Mouse (Mus musculus) forebrain, embryonic 15.5 days (tissue): ENCODE measurements around the gene Rnf141. TPM values are rescaled to one million over a fixed set of nuclear protein-coding genes. Genes with fewer than 3 reads are reported as not detected.

Experiments
- ATAC-seq: fragments of 200-750 bp; cut with Nextera tagmentation; replicated peaks from 2 replicates; pipeline ENCODE4 v1.8.0; 2017; ENCODE audit warnings: mild to moderate bottlenecking, moderate TSS enrichment, moderate library complexity
- H3K27ac ChIP-seq: fragments of 300-500 bp; sonication (generic); replicated peaks from 2 replicates; pipeline ENCODE4 v1.5.1; 2015; ENCODE audit warnings: mild to moderate bottlenecking, inconsistent platforms
- H3K27me3 ChIP-seq: fragments of 300-500 bp; sonication (generic); 2 replicates; pipeline ENCODE4 v1.6.1; 2015; ENCODE audit warnings: inconsistent platforms
- H3K36me3 ChIP-seq: fragments of 300-500 bp; sonication (generic); 2 replicates; pipeline ENCODE4 v1.6.1; 2015; ENCODE audit warnings: mild to moderate bottlenecking, inconsistent platforms
- H3K4me1 ChIP-seq: fragments of 300-500 bp; sonication (generic); 2 replicates; pipeline ENCODE4 v1.6.1; 2015; ENCODE audit warnings: inconsistent platforms
- H3K4me2 ChIP-seq: fragments of 300-500 bp; sonication (generic); replicated peaks from 2 replicates; pipeline ENCODE4 v1.6.1; 2015; ENCODE audit warnings: mild to moderate bottlenecking, inconsistent platforms
- H3K4me3 ChIP-seq: fragments of 300-500 bp; sonication (generic); 2 replicates; pipeline ENCODE4 v1.5.1; 2015; ENCODE audit warnings: mild to moderate bottlenecking, inconsistent platforms
- H3K9ac ChIP-seq: fragments of 300-500 bp; sonication (generic); replicated peaks from 2 replicates; pipeline ENCODE4 v1.6.1; 2015; ENCODE audit warnings: mild to moderate bottlenecking, inconsistent platforms
- H3K9me3 ChIP-seq: fragments of 300-500 bp; sonication (generic); 2 replicates; pipeline ENCODE4 v1.6.1; 2016; ENCODE audit warnings: inconsistent platforms
- WGBS: fragments of 180-500 bp; shearing (Covaris S2); methylation state at CpG from one replicate; pipeline ENCODE4 v1.1.7; 2015; ENCODE audit warnings: mixed read lengths; 5-methylcytosine and 5-hydroxymethylcytosine counted together
- polyA plus RNA-seq: library from polyadenylated mRNA; unstranded; fragments of >200 nt; fragmentation: Nextera tagmentation; extraction: Ambion mirVana; gene quantifications from 2 replicates; pipeline ENCODE4 v1.2.1, GENCODE M21; 2015

Gene Rnf141
- polyA plus RNA-seq, 1 experiment from 2014 or later, result 41.1 TPM

- no peak overlapping the region for H3K27ac ChIP-seq
- 78% methylated on average over 3 of the region's 3 CpGs for WGBS
- H3K36me3 ChIP-seq, result no peaks in the 10 kb centered on the region
- H3K9me3 ChIP-seq, result no peaks in the 10 kb centered on the region
- no peak overlapping the region for H3K4me3 ChIP-seq
- no peak for ATAC-seq
- no peaks in the 10 kb centered on the region for H3K27me3 ChIP-seq
- H3K4me2 ChIP-seq, result no peak overlapping the region
- H3K4me1 ChIP-seq, result peaks cover 12% of the 10 kb centered on the region
- H3K9ac ChIP-seq, result no peak overlapping the region
Observed at GRCm38 (mm10) chr7:110785741-110786146, 58.5 kb downstream of the Rnf141 start.

GRCm38 (mm10) chr7:110784965-110785364, 59.3 kb downstream of the Rnf141 start:
- Histone ChIP-seq H3K4me1 (peaks cover 12% of the 10 kb centered on the region), H3K9me3 (no peaks in the 10 kb centered on the region), H3K9ac (no peak overlapping the region), H3K36me3 (no peaks in the 10 kb centered on the region), H3K4me3 (no peak overlapping the region), H3K27me3 (no peaks in the 10 kb centered on the region), H3K27ac (no peak overlapping the region), H3K4me2 (no peak overlapping the region)
- ATAC-seq, result no peak
- WGBS, result 80% methylated on average over 8 of the region's 8 CpGs

GRCm38 (mm10) chr7:110782845-110783478, 61.3 kb downstream of the Rnf141 start:
- no peaks in the 10 kb centered on the region for H3K36me3 ChIP-seq
- ATAC-seq, result no peak
- H3K4me2 ChIP-seq, result no peak overlapping the region
- no peak overlapping the region for H3K9ac ChIP-seq
- H3K9me3 ChIP-seq, result no peaks in the 10 kb centered on the region
- no peak overlapping the region for H3K4me3 ChIP-seq
- no peaks in the 10 kb centered on the region for H3K27me3 ChIP-seq
- 43% methylated on average over 10 of the region's 10 CpGs for WGBS
- peaks cover 20% of the 10 kb centered on the region for H3K4me1 ChIP-seq
- H3K27ac ChIP-seq, result no peak overlapping the region

- Histone ChIP-seq H3K27ac (no peak overlapping the region), H3K36me3 (no peaks in the 10 kb centered on the region), H3K4me2 (no peak overlapping the region), H3K27me3 (no peaks in the 10 kb centered on the region), H3K9me3 (no peaks in the 10 kb centered on the region), H3K4me3 (no peak overlapping the region), H3K4me1 (peaks cover 20% of the 10 kb centered on the region), H3K9ac (no peak overlapping the region)
- WGBS, result 72% methylated on average over 7 of the region's 7 CpGs
- no peak for ATAC-seq
Observed at GRCm38 (mm10) chr7:110782135-110782534, 62.1 kb downstream of the Rnf141 start.

GRCm38 (mm10) chr7:110781231-110781711, 63.0 kb downstream of the Rnf141 start:
- no peak overlapping the region for H3K4me3 ChIP-seq
- 0 out of 2 replicates have a peak overlapping the region, but pooled peaks have one; percentile 8 for H3K27ac ChIP-seq
- H3K27me3 ChIP-seq, result no peaks in the 10 kb centered on the region
- no peak overlapping the region for H3K9ac ChIP-seq
- WGBS, result 41% methylated on average over 2 of the region's 2 CpGs
- H3K9me3 ChIP-seq, result no peaks in the 10 kb centered on the region
- H3K36me3 ChIP-seq, result no peaks in the 10 kb centered on the region
- no peak overlapping the region for H3K4me2 ChIP-seq
- H3K4me1 ChIP-seq, result peaks cover 20% of the 10 kb centered on the region
- ATAC-seq, result no peak

GRCm38 (mm10) chr7:110780520-110780919, 63.7 kb downstream of the Rnf141 start:
- no peak for ATAC-seq
- WGBS, result 85% methylated on average over 4 of the region's 4 CpGs

GRCm38 (mm10) chr7:110779605-110780111, 64.6 kb downstream of the Rnf141 start:
- WGBS, result 46% methylated on average over 8 of the region's 8 CpGs
- Histone ChIP-seq H3K36me3 (no peaks in the 10 kb centered on the region), H3K4me2 (no peak overlapping the region), H3K4me3 (no peak overlapping the region), H3K9ac (no peak overlapping the region), H3K4me1 (peaks cover 20% of the 10 kb centered on the region), H3K27me3 (no peaks in the 10 kb centered on the region), H3K9me3 (no peaks in the 10 kb centered on the region), H3K27ac (peak overlapping the region; percentile 58)
- ATAC-seq, result peak; percentile 80

More at GRCm38 (mm10) chr7:110780520-110780919, 63.7 kb downstream of the Rnf141 start:
- Histone ChIP-seq H3K9me3 (no peaks in the 10 kb centered on the region), H3K27me3 (no peaks in the 10 kb centered on the region), H3K4me2 (no peak overlapping the region), H3K9ac (no peak overlapping the region), H3K36me3 (no peaks in the 10 kb centered on the region), H3K4me1 (peaks cover 20% of the 10 kb centered on the region), H3K27ac (peak overlapping the region; percentile 58; the same call in 1 of the 2 replicates), H3K4me3 (no peak overlapping the region)

- peaks cover 24% of the 10 kb centered on the region for H3K4me1 ChIP-seq
- no peak overlapping the region for H3K4me3 ChIP-seq
- H3K9ac ChIP-seq, result no peak overlapping the region
- no peak for ATAC-seq
- H3K4me2 ChIP-seq, result no peak overlapping the region
- H3K27me3 ChIP-seq, result no peaks in the 10 kb centered on the region
- H3K27ac ChIP-seq, result peak overlapping the region; percentile 58
- 95% methylated on average over 7 of the region's 7 CpGs for WGBS
- H3K9me3 ChIP-seq, result no peaks in the 10 kb centered on the region
- H3K36me3 ChIP-seq, result no peaks in the 10 kb centered on the region
Observed at GRCm38 (mm10) chr7:110778933-110779332, 65.3 kb downstream of the Rnf141 start.

- WGBS, result 84% methylated on average over 18 of the region's 18 CpGs
- H3K4me1 ChIP-seq, result peaks cover 31% of the 10 kb centered on the region
- H3K27me3 ChIP-seq, result no peaks in the 10 kb centered on the region
- no peak overlapping the region for H3K27ac ChIP-seq
- no peaks in the 10 kb centered on the region for H3K9me3 ChIP-seq
- no peak overlapping the region for H3K4me3 ChIP-seq
- no peak for ATAC-seq
- no peak overlapping the region for H3K4me2 ChIP-seq
- no peak overlapping the region for H3K9ac ChIP-seq
- H3K36me3 ChIP-seq, result no peaks in the 10 kb centered on the region
Observed at GRCm38 (mm10) chr7:110777146-110778001, 66.9 kb downstream of the Rnf141 start.

- WGBS, result 93% methylated on average over 8 of the region's 8 CpGs
Observed at GRCm38 (mm10) chr7:110774674-110775073, 69.6 kb downstream of the Rnf141 start.

GRCm38 (mm10) chr7:110774077-110774476, 70.2 kb downstream of the Rnf141 start:
- no peak overlapping the region for H3K4me3 ChIP-seq
- WGBS, result 74% methylated on average over 1 of the region's 1 CpGs
- peaks cover 16% of the 10 kb centered on the region for H3K4me1 ChIP-seq
- peaks cover 7% of the 10 kb centered on the region for H3K27me3 ChIP-seq
- no peaks in the 10 kb centered on the region for H3K36me3 ChIP-seq
- no peak overlapping the region for H3K4me2 ChIP-seq
- peak; percentile 65 for ATAC-seq
- 0 out of 2 replicates have a peak overlapping the region, but pooled peaks have one; percentile 6 for H3K9ac ChIP-seq
- H3K27ac ChIP-seq, result peak overlapping the region; percentile 59
- no peaks in the 10 kb centered on the region for H3K9me3 ChIP-seq

More at GRCm38 (mm10) chr7:110774674-110775073, 69.6 kb downstream of the Rnf141 start:
- Histone ChIP-seq H3K27me3 (peaks cover under 1% of the 10 kb centered on the region; the same call in 1 of the 2 replicates), H3K9ac (no peak overlapping the region), H3K36me3 (no peaks in the 10 kb centered on the region), H3K4me1 (peaks cover 20% of the 10 kb centered on the region), H3K9me3 (no peaks in the 10 kb centered on the region), H3K27ac (no peak overlapping the region), H3K4me3 (no peak overlapping the region), H3K4me2 (no peak overlapping the region)
- ATAC-seq, result no peak
